Mouse (Mus musculus) c-Kit-negative CD71-positive TER-119-positive erythroid progenitor cells, embryonic 14.5 days (primary cell): ENCODE measurements around the gene Adgrl3.

Experiments used
- DNase-seq: peaks from one replicate; pipeline ENCODE4 v3.0.0-alpha.2; 2013; ENCODE audit warnings: low read depth, low spot score

The Adgrl3 gene

GRCm38 (mm10) chr5:81076377-81076776 lies 56.4 kb downstream of the Adgrl3 start:
- DNase-seq: no peak

GRCm38 (mm10) chr5:81077031-81077430 lies 57.1 kb downstream of the Adgrl3 start:
- no peak for DNase-seq

GRCm38 (mm10) chr5:81077990-81078389 lies 58.1 kb downstream of the Adgrl3 start:
- DNase-seq: no peak

- no peak for DNase-seq
Observed at GRCm38 (mm10) chr5:81083698-81084360, 63.9 kb downstream of the Adgrl3 start.

- no peak for DNase-seq
Observed at GRCm38 (mm10) chr5:81085152-81085551, 65.2 kb downstream of the Adgrl3 start.

- DNase-seq: no peak
Observed at GRCm38 (mm10) chr5:81088667-81089066, 68.7 kb downstream of the Adgrl3 start.

- DNase-seq: no peak
Observed at GRCm38 (mm10) chr5:81094618-81095017, 74.7 kb downstream of the Adgrl3 start.

- no peak for DNase-seq
Observed at GRCm38 (mm10) chr5:81097131-81097530, 77.2 kb downstream of the Adgrl3 start.

GRCm38 (mm10) chr5:81107431-81107830 lies 87.5 kb downstream of the Adgrl3 start:
- no peak for DNase-seq

- no peak for DNase-seq
Observed at GRCm38 (mm10) chr5:81124483-81124882, 104.5 kb downstream of the Adgrl3 start.

- DNase-seq: no peak
Observed at GRCm38 (mm10) chr5:81127639-81128038, 107.7 kb downstream of the Adgrl3 start.

- no peak for DNase-seq
Observed at GRCm38 (mm10) chr5:81136394-81136793, 116.5 kb downstream of the Adgrl3 start.

- DNase-seq: no peak
Observed at GRCm38 (mm10) chr5:81155791-81156190, 135.9 kb downstream of the Adgrl3 start.

GRCm38 (mm10) chr5:81156281-81156680 lies 136.3 kb downstream of the Adgrl3 start:
- DNase-seq: no peak

- DNase-seq: no peak
Observed at GRCm38 (mm10) chr5:81156796-81157195, 136.9 kb downstream of the Adgrl3 start.

GRCm38 (mm10) chr5:81159013-81159412 lies 139.1 kb downstream of the Adgrl3 start:
- no peak for DNase-seq

GRCm38 (mm10) chr5:81160431-81160830 lies 140.5 kb downstream of the Adgrl3 start:
- DNase-seq: no peak

GRCm38 (mm10) chr5:81188871-81189485 lies 169.0 kb downstream of the Adgrl3 start:
- DNase-seq: no peak

- no peak for DNase-seq
Observed at GRCm38 (mm10) chr5:81200354-81200753, 180.4 kb downstream of the Adgrl3 start.

- no peak for DNase-seq
Observed at GRCm38 (mm10) chr5:81201885-81202284, 181.9 kb downstream of the Adgrl3 start.

GRCm38 (mm10) chr5:81218500-81219057 lies 198.6 kb downstream of the Adgrl3 start:
- DNase-seq: no peak

- DNase-seq: no peak
Observed at GRCm38 (mm10) chr5:81224465-81224864, 204.5 kb downstream of the Adgrl3 start.

GRCm38 (mm10) chr5:81225486-81225885 lies 205.5 kb downstream of the Adgrl3 start:
- DNase-seq: no peak
